Comparison of ENCODE assay signal across 24 mouse cellular contexts in genomic region chr12:13002703-13003102, GRCm38 (mm10).
DNase-seq lines count a peak whose midpoint lies in the region; ATAC-seq and TF ChIP-seq lines count a peak whose summit lies in the region.
"Had no signal": no experiment of that assay in that cellular context is flagged by ENCODE, and none has a peak within 500 bp of the region (broad histone marks: within the 10 kb centered on the region; RNA-seq: fewer than 3 reads in every experiment).

No protein-coding gene starts in this region.

- no peak overlapping the region for H3K4me2 ChIP-seq in stomach, embryonic 15.5 days
- H3K4me2 ChIP-seq in stomach, postnatal 0 days (replicated peaks; ENCODE audit: low read depth), result no peak overlapping the region
- H3K4me2 ChIP-seq in liver, embryonic 13.5 days, result no peak overlapping the region
- no peak overlapping the region for H3K4me2 ChIP-seq in liver, embryonic 16.5 days (ENCODE audit: low read depth, low read length)
- H3K4me2 ChIP-seq: embryonic facial prominence, embryonic 13.5 days; forebrain, embryonic 12.5 days; forebrain, embryonic 15.5 days; heart, embryonic 11.5 days; hindbrain, embryonic 12.5 days; hindbrain, embryonic 15.5 days had no signal

- H3K4me1 ChIP-seq in stomach, embryonic 15.5 days, result no peaks in the 10 kb centered on the region
- no peaks in the 10 kb centered on the region for H3K4me1 ChIP-seq in stomach, postnatal 0 days (replicated peaks; ENCODE audit: control insufficient read depth, insufficient read depth)
- H3K4me1 ChIP-seq in liver, embryonic 13.5 days (replicated peaks), result no peaks in the 10 kb centered on the region
- H3K4me1 ChIP-seq in liver, embryonic 16.5 days (ENCODE audit: control insufficient read depth, low read depth, low read length), result no peaks in the 10 kb centered on the region
- H3K4me1 ChIP-seq: embryonic facial prominence, embryonic 10.5 days; embryonic facial prominence, embryonic 13.5 days; forebrain, embryonic 12.5 days; forebrain, embryonic 15.5 days; hindbrain, embryonic 12.5 days; hindbrain, embryonic 15.5 days had no signal

- H3K4me3 ChIP-seq in stomach, embryonic 15.5 days (replicated peaks), result no peak overlapping the region
- no peak overlapping the region for H3K4me3 ChIP-seq in stomach, postnatal 0 days (ENCODE audit: low read depth, low read length)
- no peak overlapping the region for H3K4me3 ChIP-seq in liver, embryonic 13.5 days (replicated peaks)
- no peak overlapping the region for H3K4me3 ChIP-seq in liver, embryonic 16.5 days (ENCODE audit: low read depth, low read length)
- no peak overlapping the region for H3K4me3 ChIP-seq in gastrocnemius, adult 2 months
- H3K4me3 ChIP-seq: embryonic facial prominence, embryonic 10.5 days; embryonic facial prominence, embryonic 13.5 days; erythroblast, embryonic 14.5 days; forebrain, embryonic 12.5 days; forebrain, embryonic 15.5 days; hindbrain, embryonic 12.5 days; hindbrain, embryonic 15.5 days had no signal

- no peak for TF ChIP-seq EP300 in stomach, postnatal 0 days (optimal IDR thresholded peaks at IDR 0.05)

- 72% methylated on average over 3 of the region's 3 CpGs for WGBS in stomach, embryonic 15.5 days
- WGBS in stomach, postnatal 0 days, result 69% methylated on average over 3 of the region's 3 CpGs
- WGBS in liver, embryonic 13.5 days (ENCODE audit: insufficient replicate concordance), result 55% methylated on average over 3 of the region's 3 CpGs
- 48% methylated on average over 3 of the region's 3 CpGs for WGBS in liver, embryonic 16.5 days (ENCODE audit: insufficient replicate concordance)

- H3K27ac ChIP-seq in stomach, embryonic 15.5 days, result no peak overlapping the region
- H3K27ac ChIP-seq in stomach, postnatal 0 days (replicated peaks), result no peak overlapping the region
- H3K27ac ChIP-seq in liver, embryonic 13.5 days, result 0 out of 2 replicates have a peak overlapping the region, but pooled peaks have one; percentile 39
- H3K27ac ChIP-seq in liver, embryonic 16.5 days (ENCODE audit: low read length), result no peak overlapping the region
- H3K27ac ChIP-seq in gastrocnemius, adult 2 months, result no peak overlapping the region
- H3K27ac ChIP-seq: embryonic facial prominence, embryonic 10.5 days; embryonic facial prominence, embryonic 13.5 days; forebrain, embryonic 12.5 days; forebrain, embryonic 15.5 days; hindbrain, embryonic 12.5 days; hindbrain, embryonic 15.5 days had no signal

- no peak for TF ChIP-seq CTCF in stomach, postnatal 0 days (IDR thresholded peaks at IDR 0.05; ENCODE audit: low read depth)
- TF ChIP-seq CTCF in gastrocnemius, adult 2 months (IDR thresholded peaks at IDR 0.05), result no peak

- intact Hi-C loops in gastrocnemius, adult 2 months (cut with DNase I), result no loop called here

- H3K9ac ChIP-seq in stomach, embryonic 15.5 days, result no peak overlapping the region
- no peak overlapping the region for H3K9ac ChIP-seq in stomach, postnatal 0 days (ENCODE audit: low read length)
- H3K9ac ChIP-seq in liver, embryonic 13.5 days, result no peak overlapping the region
- no peak overlapping the region for H3K9ac ChIP-seq in liver, embryonic 16.5 days (ENCODE audit: low read depth, low read length)
- H3K9ac ChIP-seq: embryonic facial prominence, embryonic 13.5 days; forebrain, embryonic 12.5 days; forebrain, embryonic 15.5 days; hindbrain, embryonic 12.5 days; hindbrain, embryonic 15.5 days had no signal

- no peak for DNase-seq in stomach, postnatal 0 days (ENCODE audit: low spot score)
- DNase-seq in liver, embryonic 13.5 days, result no peak
- DNase-seq in gastrocnemius, adult 2 months, result no peak
- no peak for DNase-seq in cerebellum, postnatal 36 days
- DNase-seq: adrenal gland, adult 2 months; adrenal gland, postnatal 14 days; cerebellum, adult 11 months; cerebellum, adult 2 months; cerebellum, adult 9-11 months; cerebellum, postnatal 25 days; embryo, embryonic 11 days; gastrocnemius, postnatal 14 days had no signal

- H3K36me3 ChIP-seq in stomach, embryonic 15.5 days, result no peaks in the 10 kb centered on the region
- no peaks in the 10 kb centered on the region for H3K36me3 ChIP-seq in stomach, postnatal 0 days (ENCODE audit: control insufficient read depth, insufficient read depth, low read length)
- no peaks in the 10 kb centered on the region for H3K36me3 ChIP-seq in liver, embryonic 13.5 days
- no peaks in the 10 kb centered on the region for H3K36me3 ChIP-seq in liver, embryonic 16.5 days (ENCODE audit: control insufficient read depth, insufficient read depth)
- H3K36me3 ChIP-seq: embryonic facial prominence, embryonic 10.5 days; embryonic facial prominence, embryonic 13.5 days; forebrain, embryonic 12.5 days; forebrain, embryonic 15.5 days; hindbrain, embryonic 12.5 days; hindbrain, embryonic 15.5 days had no signal

- H3K9me3 ChIP-seq in stomach, embryonic 15.5 days, result no peaks in the 10 kb centered on the region
- H3K9me3 ChIP-seq in stomach, postnatal 0 days (ENCODE audit: control insufficient read depth, low read length), result no peaks in the 10 kb centered on the region
- H3K9me3 ChIP-seq in liver, embryonic 13.5 days (replicated peaks), result no peaks in the 10 kb centered on the region
- no peaks in the 10 kb centered on the region for H3K9me3 ChIP-seq in liver, embryonic 16.5 days (replicated peaks; ENCODE audit: control insufficient read depth, low read length)
- H3K9me3 ChIP-seq: embryonic facial prominence, embryonic 10.5 days; embryonic facial prominence, embryonic 13.5 days; forebrain, embryonic 12.5 days; forebrain, embryonic 15.5 days; hindbrain, embryonic 12.5 days; hindbrain, embryonic 15.5 days had no signal

- ATAC-seq in stomach, embryonic 15.5 days (ENCODE audit: insufficient read depth, low FRiP score, low read depth), result peak; percentile 58; the same call in 1 of the 2 replicates
- ATAC-seq in stomach, postnatal 0 days (ENCODE audit: low FRiP score, low TSS enrichment), result no peak
- ATAC-seq in liver, embryonic 13.5 days (ENCODE audit: low read depth), result peak; percentile 88
- peak; percentile 93 for ATAC-seq in liver, embryonic 16.5 days (ENCODE audit: low read depth)
- no peak for ATAC-seq in inflammation-experienced regulatory T-cells, adult 6 months
- ATAC-seq: CD4-positive, CD25-positive, alpha-beta regulatory T cell, adult 4 months; forebrain, embryonic 15.5 days had no signal

- H3K27me3 ChIP-seq in stomach, embryonic 15.5 days (replicated peaks), result no peaks in the 10 kb centered on the region
- H3K27me3 ChIP-seq in stomach, postnatal 0 days (ENCODE audit: control insufficient read depth, insufficient read depth, low read length), result no peaks in the 10 kb centered on the region
- H3K27me3 ChIP-seq in liver, embryonic 13.5 days, result no peaks in the 10 kb centered on the region
- H3K27me3 ChIP-seq in liver, embryonic 16.5 days (ENCODE audit: control insufficient read depth, insufficient read depth, low read depth, low read length), result no peaks in the 10 kb centered on the region
- H3K27me3 ChIP-seq: embryonic facial prominence, embryonic 13.5 days; forebrain, embryonic 12.5 days; forebrain, embryonic 15.5 days; hindbrain, embryonic 12.5 days; hindbrain, embryonic 15.5 days had no signal

Comparison
In these comparisons a context has a peak if more than half of its experiments do, and no peak if none do; other contexts are left out.
1. ATAC-seq: peak in stomach, embryonic 15.5 days (single experiment), liver, embryonic 13.5 days (single experiment) and liver, embryonic 16.5 days (single experiment); none in stomach, postnatal 0 days (single experiment) and inflammation-experienced regulatory T-cells, adult 6 months (single experiment).